Mouse (Mus musculus): Measurements from ENCODE around the gene Gm20479. TPM values are rescaled to one million over a fixed set of nuclear protein-coding genes. Genes with fewer than 3 reads are reported as not detected.

Gm20479 gene
- polyA plus RNA-seq, 1 experiment = not detected

DNA sequence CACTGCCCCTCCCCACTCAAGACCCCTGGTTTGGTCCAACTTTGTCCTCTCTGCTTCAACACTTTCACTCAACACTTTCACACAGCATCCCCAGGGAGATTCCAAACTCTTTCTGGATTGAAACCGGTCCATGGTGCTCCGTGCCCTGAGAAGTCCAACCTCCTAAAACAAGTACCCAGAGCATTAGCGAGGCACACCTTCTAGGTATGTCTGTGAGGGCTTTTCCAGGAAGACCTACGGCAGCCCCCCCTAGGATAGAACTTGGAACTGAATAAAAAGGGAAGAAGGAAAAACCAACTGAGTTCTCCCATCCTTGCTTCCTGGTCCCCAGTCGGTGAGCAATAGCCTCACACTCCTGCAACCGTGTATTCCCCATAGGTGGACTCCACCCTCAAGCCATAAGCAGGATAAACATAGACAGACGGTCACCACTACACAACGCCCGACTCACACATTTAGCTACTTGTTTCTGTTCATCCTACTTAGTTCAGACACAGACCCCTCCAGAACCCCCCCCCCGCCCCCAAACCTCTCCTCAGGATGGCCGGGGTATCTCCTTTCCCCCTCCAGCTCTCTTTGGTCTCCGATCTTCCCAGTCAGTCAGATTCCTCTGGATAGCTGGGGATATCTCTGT lies 45.5 kb downstream of the Gm20479 start:
- TF ChIP-seq CEBPB (IDR thresholded peaks at IDR 0.05; ENCODE audit: low read depth) (no peak), MAX (IDR thresholded peaks at IDR 0.05) (no peak), MYOD1 (IDR thresholded peaks at IDR 0.05; ENCODE audit: control insufficient read depth, insufficient read length, low read depth) (no peak), USF1 (IDR thresholded peaks at IDR 0.05; ENCODE audit: low read depth) (no peak), CTCF (IDR thresholded peaks at IDR 0.05; ENCODE audit: control insufficient read depth, insufficient read depth, insufficient read length) (no peak), FOSL1 (IDR thresholded peaks at IDR 0.05; ENCODE audit: insufficient read depth, low read length, poor library complexity, severe bottlenecking) (no peak), MYOG (IDR thresholded peaks at IDR 0.05; ENCODE audit: control insufficient read depth, extremely low read depth, insufficient read length) (no peak)
- no peak overlapping the region for H3K4me3 ChIP-seq (ENCODE audit: insufficient read depth, poor library complexity, severe bottlenecking)

GRCm38 (mm10) chr7:27310996-27311535 lies 46.2 kb downstream of the Gm20479 start:
- H3K27me3 ChIP-seq (ENCODE audit: control insufficient read depth, insufficient read depth, insufficient read length) = no peaks in the 10 kb centered on the region
- no peaks in the 10 kb centered on the region for H3K79me2 ChIP-seq (ENCODE audit: control insufficient read depth, insufficient read depth)
- peaks cover 8% of the 10 kb centered on the region for H3K36me3 ChIP-seq (ENCODE audit: control insufficient read depth, insufficient read depth)
- H3ac ChIP-seq (ENCODE audit: control insufficient read depth, insufficient read length, low read depth) = no peak overlapping the region
- H3K4me3 ChIP-seq (ENCODE audit: insufficient read depth, poor library complexity, severe bottlenecking) = no peak overlapping the region
- TF ChIP-seq FOSL1 (IDR thresholded peaks at IDR 0.05; ENCODE audit: insufficient read depth, low read length, poor library complexity, severe bottlenecking) (no peak), MAX (IDR thresholded peaks at IDR 0.05) (no peak), CTCF (IDR thresholded peaks at IDR 0.05; ENCODE audit: control insufficient read depth, insufficient read depth, insufficient read length) (no peak), MYOG (IDR thresholded peaks at IDR 0.05; ENCODE audit: control insufficient read depth, extremely low read depth, insufficient read length) (no peak), CEBPB (IDR thresholded peaks at IDR 0.05; ENCODE audit: low read depth) (no peak), USF1 (IDR thresholded peaks at IDR 0.05; ENCODE audit: low read depth) (no peak), MYOD1 (IDR thresholded peaks at IDR 0.05; ENCODE audit: control insufficient read depth, insufficient read length, low read depth) (no peak)
- H3K79me3 ChIP-seq (ENCODE audit: low read depth) = no peaks in the 10 kb centered on the region

More for the DNA sequence above, 45.5 kb downstream of the Gm20479 start:
- Histone ChIP-seq H3K27me3 (ENCODE audit: control insufficient read depth, insufficient read depth, insufficient read length) (no peaks in the 10 kb centered on the region), H3K79me2 (ENCODE audit: control insufficient read depth, insufficient read depth) (no peaks in the 10 kb centered on the region), H3K36me3 (ENCODE audit: control insufficient read depth, insufficient read depth) (peaks cover 8% of the 10 kb centered on the region), H3ac (ENCODE audit: control insufficient read depth, insufficient read length, low read depth) (no peak overlapping the region), H3K79me3 (ENCODE audit: low read depth) (no peaks in the 10 kb centered on the region)

- Histone ChIP-seq H3K79me2 (ENCODE audit: control insufficient read depth, insufficient read depth) (no peaks in the 10 kb centered on the region), H3K4me3 (ENCODE audit: insufficient read depth, poor library complexity, severe bottlenecking) (no peak overlapping the region), H3ac (ENCODE audit: control insufficient read depth, insufficient read length, low read depth) (no peak overlapping the region), H3K27me3 (ENCODE audit: control insufficient read depth, insufficient read depth, insufficient read length) (no peaks in the 10 kb centered on the region), H3K79me3 (ENCODE audit: low read depth) (no peaks in the 10 kb centered on the region), H3K36me3 (ENCODE audit: control insufficient read depth, insufficient read depth) (peaks cover 8% of the 10 kb centered on the region)
- TF ChIP-seq MYOG (IDR thresholded peaks at IDR 0.05; ENCODE audit: control insufficient read depth, extremely low read depth, insufficient read length) = no peak
- no peak for TF ChIP-seq USF1 (IDR thresholded peaks at IDR 0.05; ENCODE audit: low read depth)
- TF ChIP-seq FOSL1 (IDR thresholded peaks at IDR 0.05; ENCODE audit: insufficient read depth, low read length, poor library complexity, severe bottlenecking) = no peak
- TF ChIP-seq CTCF (IDR thresholded peaks at IDR 0.05; ENCODE audit: control insufficient read depth, insufficient read depth, insufficient read length) = no peak
- no peak for TF ChIP-seq MYOD1 (IDR thresholded peaks at IDR 0.05; ENCODE audit: control insufficient read depth, insufficient read length, low read depth)
- TF ChIP-seq CEBPB (IDR thresholded peaks at IDR 0.05; ENCODE audit: low read depth) = no peak
- no peak for TF ChIP-seq MAX (IDR thresholded peaks at IDR 0.05)
Measured at GRCm38 (mm10) chr7:27310306-27310705, 46.9 kb downstream of the Gm20479 start.

GRCm38 (mm10) chr7:27309832-27310231 lies 47.4 kb downstream of the Gm20479 start:
- Histone ChIP-seq H3K79me3 (ENCODE audit: low read depth) (no peaks in the 10 kb centered on the region), H3K4me3 (ENCODE audit: insufficient read depth, poor library complexity, severe bottlenecking) (no peak overlapping the region), H3K79me2 (ENCODE audit: control insufficient read depth, insufficient read depth) (no peaks in the 10 kb centered on the region), H3ac (ENCODE audit: control insufficient read depth, insufficient read length, low read depth) (no peak overlapping the region), H3K36me3 (ENCODE audit: control insufficient read depth, insufficient read depth) (peaks cover 8% of the 10 kb centered on the region), H3K27me3 (ENCODE audit: control insufficient read depth, insufficient read depth, insufficient read length) (no peaks in the 10 kb centered on the region)
- TF ChIP-seq MAX (IDR thresholded peaks at IDR 0.05) (no peak), FOSL1 (IDR thresholded peaks at IDR 0.05; ENCODE audit: insufficient read depth, low read length, poor library complexity, severe bottlenecking) (no peak), CEBPB (IDR thresholded peaks at IDR 0.05; ENCODE audit: low read depth) (no peak), CTCF (IDR thresholded peaks at IDR 0.05; ENCODE audit: control insufficient read depth, insufficient read depth, insufficient read length) (no peak), MYOG (IDR thresholded peaks at IDR 0.05; ENCODE audit: control insufficient read depth, extremely low read depth, insufficient read length) (no peak), MYOD1 (IDR thresholded peaks at IDR 0.05; ENCODE audit: control insufficient read depth, insufficient read length, low read depth) (no peak), USF1 (IDR thresholded peaks at IDR 0.05; ENCODE audit: low read depth) (no peak)

DNA sequence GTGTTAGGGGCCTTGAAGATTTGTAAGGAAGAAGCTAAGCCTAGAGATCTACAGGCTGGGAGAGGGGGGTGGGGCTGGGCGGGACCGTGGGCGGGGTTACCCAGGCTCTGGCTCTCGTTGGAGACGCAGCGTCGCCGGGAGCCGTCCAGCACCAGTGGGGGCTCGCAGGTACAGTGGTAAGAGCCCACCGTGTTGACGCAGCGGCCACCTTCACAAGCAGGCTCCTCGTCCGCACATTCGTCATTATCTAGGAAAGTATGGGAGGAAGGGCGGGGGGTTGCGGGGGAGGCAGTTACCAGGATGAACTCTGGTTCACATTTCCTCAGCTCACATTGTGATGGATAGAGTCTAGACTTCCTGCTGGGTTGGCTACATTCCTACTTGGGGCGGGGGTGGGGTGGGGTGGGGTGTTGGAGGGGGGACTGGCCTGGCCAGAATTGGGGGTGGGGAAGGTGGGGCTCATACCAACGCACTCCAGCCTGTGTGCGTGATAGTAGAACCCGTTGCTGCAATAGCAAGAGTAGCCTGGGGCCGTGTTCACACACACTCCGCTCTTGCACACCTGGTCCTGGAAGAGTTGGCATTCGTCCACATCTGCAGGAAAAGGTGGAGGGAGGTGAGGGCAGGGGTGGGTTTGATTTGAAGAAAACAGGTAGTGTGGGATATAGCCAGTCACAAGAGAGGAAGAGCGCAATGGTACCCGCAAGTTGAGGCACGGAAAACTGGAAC lies 48.2 kb downstream of the Gm20479 start:
- Histone ChIP-seq H3K79me3 (ENCODE audit: low read depth) (no peaks in the 10 kb centered on the region), H3K36me3 (ENCODE audit: control insufficient read depth, insufficient read depth) (peaks cover 8% of the 10 kb centered on the region), H3K4me3 (ENCODE audit: insufficient read depth, poor library complexity, severe bottlenecking) (no peak overlapping the region), H3K79me2 (ENCODE audit: control insufficient read depth, insufficient read depth) (no peaks in the 10 kb centered on the region), H3K27me3 (ENCODE audit: control insufficient read depth, insufficient read depth, insufficient read length) (no peaks in the 10 kb centered on the region), H3ac (ENCODE audit: control insufficient read depth, insufficient read length, low read depth) (no peak overlapping the region)
- TF ChIP-seq MYOD1 (IDR thresholded peaks at IDR 0.05; ENCODE audit: control insufficient read depth, insufficient read length, low read depth) = no peak
- no peak for TF ChIP-seq MYOG (IDR thresholded peaks at IDR 0.05; ENCODE audit: control insufficient read depth, extremely low read depth, insufficient read length)
- TF ChIP-seq FOSL1 (IDR thresholded peaks at IDR 0.05; ENCODE audit: insufficient read depth, low read length, poor library complexity, severe bottlenecking) = no peak
- TF ChIP-seq MAX (IDR thresholded peaks at IDR 0.05) = no peak
- no peak for TF ChIP-seq CTCF (IDR thresholded peaks at IDR 0.05; ENCODE audit: control insufficient read depth, insufficient read depth, insufficient read length)
- TF ChIP-seq USF1 (IDR thresholded peaks at IDR 0.05; ENCODE audit: low read depth) = no peak
- no peak for TF ChIP-seq CEBPB (IDR thresholded peaks at IDR 0.05; ENCODE audit: low read depth)

Data from C2C12 (cell line).